Mouse (Mus musculus) right cerebral cortex, postnatal 14 days (tissue): ENCODE data around the gene Zfp128.
A peak's percentile ranks its signal among the peaks of the same experiment; 100 is the strongest.
"Not testable (repeated sequence)": the region's sequence is repeated elsewhere in the genome, so short reads cannot be mapped to it uniquely, and the experiment has no call there.

Experiments used
- DNase-seq: peaks from one replicate; pipeline ENCODE4 v3.0.0; 2022

Gene Zfp128

DNA sequence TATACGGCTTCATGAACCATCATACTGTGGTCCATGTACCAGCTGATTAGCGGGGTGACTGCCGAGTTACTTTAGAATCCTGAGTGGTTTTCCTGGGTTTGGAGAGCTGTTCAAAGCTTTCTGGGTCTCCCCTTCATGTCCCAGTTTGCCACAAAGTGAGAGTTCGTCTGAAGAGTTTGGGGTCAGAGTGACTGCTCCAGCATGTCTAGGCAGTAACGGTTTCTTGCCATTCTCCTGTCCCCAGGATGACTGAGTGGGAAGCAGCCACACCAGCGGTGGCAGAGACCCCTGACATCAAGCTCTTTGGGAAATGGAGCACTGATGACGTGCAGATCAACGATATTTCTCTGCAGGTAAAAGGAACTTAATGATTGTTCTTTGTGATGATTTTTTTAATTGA lies 41.8 kb downstream of the Zfp128 start:
- no peak for DNase-seq

DNA sequence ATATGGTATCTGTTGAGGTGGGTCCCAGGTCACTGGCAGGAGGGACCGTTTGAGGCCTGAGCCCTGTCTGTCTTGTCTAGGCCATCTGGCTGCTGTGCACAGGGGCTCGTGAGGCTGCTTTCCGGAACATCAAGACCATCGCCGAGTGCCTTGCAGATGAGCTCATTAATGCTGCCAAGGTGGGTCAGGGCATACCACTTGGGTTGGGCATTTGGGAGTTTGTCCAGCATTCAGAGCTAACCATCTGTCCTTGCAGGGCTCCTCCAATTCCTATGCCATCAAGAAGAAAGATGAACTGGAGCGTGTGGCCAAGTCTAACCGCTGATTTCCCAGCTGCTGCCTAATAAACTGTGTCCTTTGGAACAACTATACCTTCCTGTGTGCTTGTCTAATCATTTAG lies 45.3 kb downstream of the Zfp128 start:
- DNase-seq, result no peak

DNA sequence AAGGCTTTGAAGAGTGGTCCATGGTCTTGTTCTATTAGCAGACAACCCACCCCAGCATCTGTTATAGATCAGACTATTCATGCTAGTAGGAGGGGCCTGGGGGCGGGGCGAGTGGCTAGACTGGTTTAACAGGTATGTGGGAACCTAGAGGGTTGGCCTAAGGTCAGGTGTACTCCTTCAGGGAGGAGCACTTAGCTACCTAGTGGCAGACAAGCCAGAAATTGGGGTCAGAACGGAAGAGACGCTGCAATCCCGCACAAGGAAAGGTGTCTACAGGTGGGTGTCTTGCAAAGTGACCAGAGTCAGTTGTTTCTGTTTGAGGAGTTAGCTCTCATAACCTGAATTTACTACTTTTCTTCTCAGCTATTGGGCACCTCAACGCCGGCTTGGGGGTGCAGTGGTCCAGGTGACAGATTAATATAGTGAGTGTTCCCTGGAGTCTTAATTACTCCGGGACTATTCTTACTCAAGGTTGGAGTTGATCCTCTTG lies 46.3 kb downstream of the Zfp128 start, which contains the start of gene Rnf225:
Rnf225 (plus strand) TSS at position 226 of the 490 bp plus-strand sequence.
- DNase-seq, result no peak

DNA sequence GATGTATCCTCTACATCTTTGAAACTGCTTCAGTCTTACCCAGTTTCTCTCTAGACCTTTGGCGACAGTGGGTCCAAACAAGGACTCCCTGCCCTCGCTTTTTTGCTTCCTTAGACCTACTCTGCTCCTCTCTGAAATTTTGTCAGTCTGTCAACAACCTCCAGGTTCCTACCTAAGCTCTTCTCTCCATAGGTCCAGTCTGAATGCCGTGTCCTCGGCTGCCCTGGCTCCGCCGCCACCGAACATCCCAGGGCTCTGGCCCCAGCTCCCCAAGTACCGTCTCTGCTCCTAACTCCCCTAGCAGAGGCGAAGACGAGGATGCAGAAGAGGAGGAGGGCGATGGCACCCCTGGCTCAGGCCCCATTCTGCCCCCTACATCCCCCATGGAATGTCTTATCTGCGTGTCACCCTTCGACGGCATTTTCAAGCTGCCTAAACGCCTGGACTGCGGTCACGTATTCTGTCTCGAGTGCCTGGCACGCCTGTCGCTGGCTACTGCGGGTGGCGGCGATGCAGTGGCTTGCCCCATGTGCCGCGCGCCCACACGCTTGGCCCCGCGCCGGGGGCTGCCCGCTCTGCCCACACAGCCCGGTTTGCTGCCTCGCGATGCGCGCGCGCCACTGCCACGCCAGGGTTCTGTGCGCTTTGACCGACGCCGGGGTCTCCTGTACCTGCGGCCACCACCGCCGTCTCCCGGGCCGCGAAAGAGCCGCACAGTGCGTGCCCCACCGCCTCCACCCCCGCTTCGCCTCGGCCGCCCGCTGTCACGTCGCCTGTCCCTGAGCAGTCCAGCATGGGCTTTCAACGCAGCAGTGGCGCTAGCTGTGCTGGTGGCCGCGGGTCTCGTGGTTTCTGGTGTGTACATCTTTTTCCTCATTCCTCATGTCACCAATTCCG lies 47.0 kb downstream of the Zfp128 start:
- DNase-seq, result peak; percentile 64

DNA sequence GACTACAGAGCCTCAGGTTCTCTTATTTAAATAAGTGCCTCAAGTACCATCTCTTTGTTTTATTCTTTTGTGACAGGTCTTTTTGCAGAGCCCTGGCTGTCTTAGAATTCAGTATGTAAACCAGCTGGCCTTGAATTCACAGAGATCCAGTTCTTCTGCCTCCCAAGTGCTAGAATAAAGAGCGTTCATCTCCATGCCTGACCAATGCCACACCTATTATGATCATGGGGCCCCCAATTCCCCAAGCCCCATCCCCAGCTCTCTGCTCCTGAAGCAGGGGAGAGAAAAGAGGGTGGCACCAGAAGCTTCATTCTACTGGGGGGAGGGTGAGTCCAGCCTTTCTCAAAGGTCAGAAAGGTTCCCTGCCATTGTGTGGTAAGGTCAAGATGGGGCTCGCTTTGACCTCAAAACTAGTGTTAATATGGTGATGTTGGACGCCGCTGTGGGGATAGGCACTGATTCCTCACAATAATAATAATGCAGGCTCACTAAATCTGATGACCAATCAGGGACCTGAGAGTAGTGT lies 52.7 kb downstream of the Zfp128 start:
- no peak for DNase-seq

DNA sequence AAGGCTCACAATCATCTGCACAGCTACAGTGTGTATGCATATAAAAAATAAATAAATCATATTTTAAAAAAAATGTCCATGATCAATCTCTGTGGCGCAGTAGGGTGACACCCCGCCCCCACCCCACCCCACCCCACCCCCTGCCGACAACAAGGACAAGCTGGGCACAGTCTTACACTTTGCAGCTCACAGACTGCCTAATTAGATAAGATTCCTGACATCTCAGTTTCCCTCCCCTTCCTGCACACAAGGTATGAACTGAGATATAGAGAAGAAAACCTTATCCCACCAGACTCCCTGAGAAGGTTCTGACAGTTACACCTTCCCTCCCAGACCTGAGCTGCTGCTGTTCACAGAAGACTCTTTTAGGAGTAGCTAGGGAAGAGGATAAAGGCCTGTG lies 53.8 kb downstream of the Zfp128 start:
- no peak for DNase-seq

DNA sequence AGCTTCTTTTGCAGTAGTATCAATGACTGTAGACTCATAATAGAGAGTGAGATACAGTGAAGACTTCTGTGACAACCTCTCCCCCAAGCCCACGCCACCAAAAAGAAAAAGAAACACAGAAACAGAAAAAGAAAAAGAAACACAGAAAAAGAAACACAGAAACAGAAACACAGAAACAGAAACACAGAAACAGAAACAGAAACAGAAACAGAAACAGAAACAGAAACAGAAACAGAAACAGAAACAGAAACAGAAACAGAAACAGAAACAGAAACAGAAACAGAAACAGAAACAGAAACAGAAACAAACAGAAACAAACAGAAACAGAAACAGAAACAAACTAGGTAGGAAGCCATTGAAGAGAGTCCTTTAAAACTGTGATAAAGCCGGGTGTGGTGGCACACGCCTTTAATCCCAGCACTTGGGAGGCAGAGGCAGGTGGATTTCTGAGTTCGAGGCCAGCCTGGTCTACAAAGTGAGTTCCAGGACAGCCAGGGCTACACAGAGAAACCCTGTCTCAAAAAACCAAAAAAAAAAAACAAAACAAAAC lies 56.4 kb downstream of the Zfp128 start:
- not testable (repeated sequence) for DNase-seq

DNA sequence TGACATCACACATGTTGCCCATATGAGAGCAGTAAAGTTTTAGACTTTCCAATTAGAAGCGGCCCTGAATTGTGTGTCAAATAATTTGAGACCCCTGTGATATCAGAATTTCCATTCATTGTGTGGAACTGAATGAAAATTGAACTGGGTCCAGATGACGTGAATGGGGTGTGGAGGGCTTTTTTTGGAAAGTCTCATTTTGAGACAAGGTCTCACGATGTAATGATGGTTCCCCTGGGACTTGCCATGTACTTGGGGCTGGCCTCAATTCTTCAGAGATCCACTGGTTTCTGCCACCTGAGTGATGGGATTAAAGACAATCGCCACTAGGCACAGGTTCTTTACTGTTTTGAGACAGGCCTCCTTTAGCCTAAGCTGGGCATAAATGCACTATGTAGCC lies 59.6 kb downstream of the Zfp128 start:
- no peak for DNase-seq
